Mouse (Mus musculus) thymus, postnatal 0 days (tissue): ENCODE results near the gene Gatad2a. TPM values are rescaled to one million over a fixed set of nuclear protein-coding genes. Genes with fewer than 3 reads are reported as not detected.

Source experiments
- DNase-seq: peaks from one replicate; pipeline ENCODE4 v3.0.0-alpha.2; 2015; ENCODE audit warnings: low spot score
- polyA plus RNA-seq: library from polyadenylated mRNA; unstranded; fragments of >200 nt; fragmentation: Nextera tagmentation; extraction: Ambion mirVana; gene quantifications from 2 replicates; pipeline ENCODE4 v1.2.1, GENCODE M21; 2015

The Gatad2a gene
- polyA plus RNA-seq, 1 experiment from 2014 or later: 60.8 TPM

DNA sequence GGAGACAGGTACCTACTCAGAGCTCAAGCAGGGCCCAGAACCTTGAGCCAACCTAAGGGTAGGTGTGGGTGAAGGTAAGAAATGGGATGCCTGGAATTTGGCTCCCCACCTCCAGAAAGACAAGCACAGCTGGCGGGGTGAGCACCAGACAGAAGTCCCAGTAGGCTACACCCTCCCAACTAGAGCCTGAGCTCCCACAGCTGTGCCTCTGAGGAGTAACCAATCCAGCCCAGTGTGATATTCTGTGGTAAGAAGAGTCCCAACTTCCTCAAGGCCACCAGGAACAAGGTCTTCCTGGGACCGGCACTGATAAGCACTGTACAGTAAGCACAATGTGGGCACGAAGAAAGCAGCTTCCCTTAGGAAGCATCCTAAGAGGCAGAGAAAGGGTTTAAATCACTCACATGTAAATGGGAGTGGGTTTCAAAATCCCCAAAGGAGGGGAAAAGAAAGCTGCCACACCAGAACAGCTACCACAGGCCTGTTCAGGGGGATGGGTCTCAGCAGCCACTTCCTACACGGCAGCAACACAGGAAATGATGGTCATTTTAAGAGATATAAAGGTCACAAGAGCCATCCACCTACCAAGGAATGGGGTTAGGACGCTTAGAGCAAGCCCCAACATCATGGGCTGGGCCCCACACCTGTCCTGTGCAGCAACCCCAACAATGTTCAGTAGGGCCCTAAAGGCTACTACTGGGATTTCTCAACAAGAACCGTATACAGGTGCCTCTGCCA lies 57.8 kb downstream of the Gatad2a start:
- no peak for DNase-seq

GRCm38 (mm10) chr8:69937466-69937865 lies 58.7 kb downstream of the Gatad2a start:
- DNase-seq: no peak

DNA sequence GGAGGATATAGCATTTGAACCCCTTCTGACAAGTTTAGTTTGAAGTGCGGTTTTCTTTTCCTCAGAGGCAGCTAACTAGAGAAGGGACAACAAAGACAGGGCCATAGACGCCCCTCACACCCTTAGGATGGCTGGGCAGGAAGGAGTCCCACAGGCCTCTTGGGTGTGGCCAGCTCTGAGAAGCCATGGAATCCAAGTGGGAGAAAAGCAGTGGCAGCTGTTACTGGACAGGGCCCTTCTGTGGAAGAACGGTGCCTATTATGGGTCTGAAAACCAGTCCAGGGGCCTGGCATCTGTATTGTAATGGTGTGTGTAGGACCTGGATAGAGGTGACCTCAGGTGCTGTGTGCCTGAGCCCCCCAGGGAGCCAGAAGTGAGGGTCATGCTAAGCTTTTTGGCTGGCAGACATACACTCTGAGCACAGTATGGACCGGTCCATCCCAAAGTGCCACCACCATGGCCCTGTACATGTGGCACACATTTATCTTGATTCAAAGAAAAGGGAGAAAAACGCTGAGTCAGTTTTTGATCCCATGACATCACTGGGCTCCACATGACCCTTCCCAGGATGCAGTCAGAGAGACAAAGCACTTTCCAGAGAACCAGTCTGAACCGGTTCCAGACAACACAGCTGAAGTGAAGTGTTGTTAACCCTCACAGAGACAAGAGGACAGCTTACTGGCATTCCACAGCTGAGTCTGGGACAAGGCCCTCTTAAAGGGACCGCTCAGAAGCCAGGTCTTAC lies 60.0 kb downstream of the Gatad2a start:
- no peak for DNase-seq

DNA sequence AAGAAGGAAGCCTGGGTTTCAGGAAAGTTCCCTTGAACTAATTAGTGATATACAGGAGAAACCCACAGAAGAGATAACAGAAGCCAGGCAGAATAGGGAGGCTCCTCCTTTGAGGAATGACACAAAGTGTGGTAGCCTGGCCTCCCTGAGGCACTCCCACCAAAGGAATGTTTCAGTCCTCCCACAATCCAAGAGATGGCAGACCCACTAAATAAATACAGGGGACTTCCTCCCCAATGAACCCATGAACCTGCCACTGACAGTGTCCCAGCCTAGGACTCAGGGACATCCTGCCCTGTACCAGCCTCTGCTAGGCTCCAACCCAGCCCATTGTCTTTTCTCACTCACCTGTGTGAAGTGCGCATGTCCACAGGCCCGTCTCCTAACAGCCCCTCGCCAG lies 60.8 kb downstream of the Gatad2a start:
- no peak for DNase-seq

DNA sequence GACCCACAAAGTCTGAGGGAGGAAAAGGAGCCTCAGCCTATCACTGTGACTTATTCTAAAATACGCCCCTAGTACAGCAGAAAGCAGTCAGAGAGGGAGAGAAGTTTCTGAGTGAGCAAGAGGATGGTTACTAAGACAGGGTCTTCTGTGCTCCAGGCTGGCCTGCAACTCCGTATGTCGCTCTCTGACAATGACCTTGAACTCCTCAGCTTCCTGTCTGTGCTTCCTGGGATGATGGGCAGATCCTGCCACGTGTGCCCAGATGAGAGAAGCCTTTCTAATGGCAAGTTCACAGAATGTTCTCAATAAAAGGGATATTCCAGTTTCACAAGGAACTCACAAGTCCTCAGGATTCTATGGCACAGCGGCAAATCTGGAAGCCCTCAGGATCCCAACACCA lies 61.6 kb downstream of the Gatad2a start:
- no peak for DNase-seq

DNA sequence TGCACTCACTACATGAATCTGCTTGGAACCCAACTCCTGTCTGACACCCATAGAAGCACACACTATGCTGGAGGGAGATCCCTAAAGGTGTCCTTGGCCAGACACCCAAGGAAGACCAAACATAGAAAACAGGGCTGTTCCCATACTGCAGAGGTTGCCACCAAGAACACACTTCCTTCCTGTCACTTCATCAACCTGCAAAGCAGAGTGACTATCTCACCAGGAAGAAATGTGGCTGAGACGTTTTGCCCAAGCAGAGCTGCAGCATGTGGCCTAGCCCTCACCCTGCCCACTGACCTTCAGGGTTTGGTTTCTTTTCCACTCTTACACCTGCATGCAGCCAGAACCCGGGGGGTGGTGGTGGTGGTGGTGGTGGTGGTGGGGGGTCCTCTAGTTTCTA lies 62.4 kb downstream of the Gatad2a start:
- DNase-seq: no peak

- no peak for DNase-seq
Measured at GRCm38 (mm10) chr8:69926901-69927300, 69.3 kb downstream of the Gatad2a start.

DNA sequence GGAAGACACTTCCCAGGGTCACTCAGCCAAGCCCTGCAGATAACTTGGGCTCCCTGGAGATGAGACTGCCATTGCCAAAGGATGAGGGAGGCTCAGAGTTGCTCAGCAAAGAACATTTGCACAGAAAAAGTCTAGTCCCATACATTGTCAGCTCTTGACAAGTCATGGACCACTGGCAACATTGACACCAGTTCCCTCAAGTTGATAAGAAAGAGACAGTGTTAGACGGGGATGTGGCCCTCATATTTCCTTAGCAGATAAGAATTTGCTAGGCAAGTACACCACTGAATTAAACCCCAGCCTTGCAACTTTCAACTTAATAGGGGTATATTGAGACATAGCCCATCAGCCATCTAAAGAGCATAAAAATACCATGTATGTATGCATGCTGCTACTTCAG lies 72.2 kb downstream of the Gatad2a start:
- no peak for DNase-seq

DNA sequence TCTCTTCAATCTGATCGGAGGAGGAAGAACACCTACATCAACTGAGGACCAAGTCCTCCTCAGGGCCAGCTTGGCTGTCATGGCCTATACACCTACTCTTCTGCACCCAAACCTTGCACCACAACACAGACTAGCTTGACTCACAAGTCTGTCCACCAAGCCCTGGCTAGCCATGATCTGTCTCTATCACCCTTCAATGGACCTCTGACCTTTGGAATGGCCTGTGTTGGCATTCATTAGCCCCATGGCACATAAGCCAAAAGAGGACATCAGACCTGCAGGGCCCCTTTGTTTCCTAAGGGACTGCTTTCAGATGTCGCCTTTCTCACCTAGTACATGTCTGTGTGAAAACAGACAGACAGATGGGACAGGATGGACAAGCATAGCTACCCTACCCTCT lies 75.0 kb downstream of the Gatad2a start:
- no peak for DNase-seq

DNA sequence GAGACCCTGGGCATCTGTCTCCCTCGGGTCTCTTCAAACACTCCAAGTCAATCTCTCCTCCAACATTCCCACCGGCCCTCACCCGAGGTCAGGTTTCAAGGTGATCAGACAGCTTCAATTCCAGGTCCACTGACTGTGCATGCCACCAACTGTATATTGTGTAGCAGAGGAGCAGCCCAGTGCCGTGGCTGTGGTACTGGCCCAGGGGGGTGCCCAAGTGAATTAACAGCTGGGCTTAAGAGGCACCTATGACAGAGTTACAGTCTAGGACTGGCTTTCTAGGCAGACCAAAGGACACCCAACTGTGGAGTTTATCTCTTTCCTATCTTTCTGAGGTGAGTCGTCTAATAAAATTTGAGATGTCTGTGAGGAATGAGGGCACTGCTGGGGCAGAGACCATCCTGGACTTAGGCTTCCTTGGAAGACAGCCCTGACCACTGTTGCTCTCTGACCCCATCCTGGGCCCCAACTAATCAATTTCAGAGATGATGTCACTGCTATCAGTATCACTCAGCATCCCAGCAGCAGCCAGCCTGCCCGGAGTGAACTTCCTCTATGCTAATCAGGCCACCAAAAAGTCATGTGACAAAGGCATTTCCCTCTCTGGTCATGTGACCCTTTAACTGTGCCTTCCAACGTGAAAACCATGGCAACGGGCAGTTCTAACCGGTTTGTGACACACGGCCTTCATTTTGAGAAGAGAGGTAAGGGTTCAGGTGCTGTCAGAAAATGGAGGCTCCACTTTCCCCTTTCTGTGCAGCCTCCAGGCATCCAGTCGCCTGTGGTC lies 76.1 kb downstream of the Gatad2a start:
- DNase-seq: peak; percentile 85

GRCm38 (mm10) chr8:69919010-69919409 lies 77.2 kb downstream of the Gatad2a start:
- DNase-seq: peak; percentile 93

GRCm38 (mm10) chr8:69918506-69918905 lies 77.7 kb downstream of the Gatad2a start:
- DNase-seq: no peak

DNA sequence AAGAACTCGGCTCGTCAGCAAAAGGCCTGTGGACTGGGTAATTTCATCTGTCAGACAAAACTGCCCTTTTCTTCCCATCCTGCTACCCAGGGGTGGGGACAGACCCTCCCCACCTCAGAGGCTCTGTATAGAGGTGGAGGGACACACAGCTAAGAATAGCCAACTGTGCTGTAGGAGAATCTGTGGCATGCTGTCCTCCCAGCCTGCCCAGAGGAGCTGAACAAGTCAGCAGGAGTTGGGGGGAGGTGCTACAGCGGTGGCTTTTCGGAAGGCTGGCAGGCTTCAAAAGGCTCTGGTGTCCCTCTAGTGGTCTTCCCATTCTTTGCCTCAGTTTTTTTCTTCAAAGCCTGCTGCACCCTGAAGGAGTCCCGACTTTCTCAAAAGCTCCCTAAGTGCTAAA lies 80.4 kb downstream of the Gatad2a start:
- DNase-seq: no peak

DNA sequence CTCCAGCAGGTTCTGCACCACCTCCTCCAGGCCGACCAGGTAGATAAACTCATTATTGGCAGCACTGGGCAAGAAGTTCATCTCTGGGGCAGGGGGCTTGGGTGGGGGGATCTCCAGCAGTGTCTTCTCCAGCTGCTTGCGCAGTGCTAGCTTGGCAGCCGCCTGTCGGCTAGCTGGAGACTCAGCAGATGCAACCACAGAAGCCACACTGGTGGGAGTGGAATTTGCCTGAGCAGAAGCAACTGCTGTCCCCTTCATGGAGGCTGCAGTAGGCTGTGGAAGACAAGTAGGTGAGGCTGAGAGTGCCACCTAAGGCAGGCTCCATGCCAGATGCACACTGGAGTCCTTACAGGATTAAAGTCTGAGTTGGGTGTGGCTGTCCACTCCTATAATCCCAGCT lies 81.7 kb downstream of the Gatad2a start:
- no peak for DNase-seq

GRCm38 (mm10) chr8:69912478-69913074 lies 83.6 kb downstream of the Gatad2a start:
- DNase-seq: no peak

DNA sequence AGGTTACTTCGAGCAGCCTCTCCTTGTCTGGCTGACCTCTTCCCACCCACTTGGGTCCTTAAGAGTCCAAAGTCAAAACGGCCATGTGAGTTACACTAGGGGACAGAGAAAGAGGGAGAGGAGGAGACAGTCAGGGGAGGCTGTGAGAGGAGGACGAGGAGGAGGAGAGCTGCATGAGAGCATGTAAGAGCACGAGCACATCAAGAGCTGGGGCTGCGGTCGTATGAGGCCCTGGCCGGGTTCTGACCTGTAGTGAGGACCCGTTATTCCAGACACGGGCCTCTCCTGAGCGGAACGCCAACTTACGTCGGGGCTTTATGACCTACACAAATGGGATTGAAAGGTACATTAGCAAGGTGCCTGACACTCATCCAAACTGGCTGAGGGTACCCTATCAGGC lies 84.3 kb downstream of the Gatad2a start:
- DNase-seq: no peak

- no peak for DNase-seq
Measured at GRCm38 (mm10) chr8:69907106-69907505, 89.1 kb downstream of the Gatad2a start.

DNA sequence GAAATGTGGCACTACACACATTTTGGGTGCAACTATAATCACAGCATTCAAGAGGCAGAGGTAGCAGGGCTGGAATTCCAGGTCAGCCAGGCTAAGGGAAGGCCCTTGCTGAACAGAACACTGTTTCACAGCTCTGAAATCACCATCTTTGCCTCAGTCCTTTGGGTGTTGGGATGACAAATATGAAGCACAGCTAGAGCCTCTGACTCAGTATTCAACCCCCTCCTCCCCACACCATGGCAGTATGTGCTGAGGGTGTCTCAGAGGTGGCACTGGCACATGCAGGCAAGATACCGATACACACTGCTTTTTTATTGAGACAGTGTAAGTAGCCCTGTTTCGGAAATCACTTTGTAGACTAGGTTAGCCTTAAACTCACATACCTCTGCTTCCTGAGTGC lies 89.9 kb downstream of the Gatad2a start:
- no peak for DNase-seq

DNA sequence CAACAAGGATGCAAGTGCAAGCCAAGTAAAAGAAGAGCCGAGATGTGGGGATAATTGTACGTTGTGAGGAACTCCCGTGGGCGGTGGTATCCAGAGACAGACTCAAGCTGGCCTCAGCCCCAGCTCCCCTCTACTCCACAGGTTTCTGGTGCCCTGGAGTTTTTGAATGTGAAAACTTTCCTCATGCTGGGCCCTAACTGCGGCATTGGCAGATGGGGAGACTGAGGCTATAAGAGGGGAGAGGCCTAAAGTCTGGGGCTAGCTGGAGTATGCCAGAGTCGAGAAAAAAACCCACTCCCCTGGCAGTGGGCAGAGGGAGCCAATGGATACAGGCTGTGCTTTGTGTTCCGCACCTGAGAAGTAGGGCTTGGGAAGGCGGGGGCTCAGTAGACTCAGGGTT lies 92.1 kb downstream of the Gatad2a start:
- DNase-seq: no peak

DNA sequence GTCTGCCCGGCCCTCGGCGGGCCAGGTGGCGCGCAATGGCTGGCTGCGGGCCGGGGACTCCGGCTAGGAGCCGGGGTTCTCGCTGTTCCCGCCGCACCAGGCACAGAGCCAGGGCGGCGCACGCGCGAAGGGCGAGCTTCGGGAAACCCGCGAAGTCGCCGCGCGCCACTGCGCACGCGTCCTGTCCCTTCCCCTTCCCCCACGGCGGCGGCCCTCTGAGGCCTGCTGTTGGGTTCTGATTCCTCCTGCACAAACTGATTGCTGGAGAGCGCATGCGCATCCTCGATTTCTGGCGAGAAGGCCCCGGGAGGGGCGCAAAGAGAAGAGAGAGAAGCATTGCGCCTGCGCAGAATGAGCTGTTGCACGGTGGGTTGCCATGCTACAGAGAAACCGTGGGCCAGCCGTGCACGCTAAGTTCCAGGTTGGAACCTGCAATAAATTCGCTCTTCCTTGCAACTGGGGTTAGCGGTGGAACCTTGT lies 93.1 kb downstream of the Gatad2a start:
- peak; percentile 100 for DNase-seq
